In the genomic region with DNA sequence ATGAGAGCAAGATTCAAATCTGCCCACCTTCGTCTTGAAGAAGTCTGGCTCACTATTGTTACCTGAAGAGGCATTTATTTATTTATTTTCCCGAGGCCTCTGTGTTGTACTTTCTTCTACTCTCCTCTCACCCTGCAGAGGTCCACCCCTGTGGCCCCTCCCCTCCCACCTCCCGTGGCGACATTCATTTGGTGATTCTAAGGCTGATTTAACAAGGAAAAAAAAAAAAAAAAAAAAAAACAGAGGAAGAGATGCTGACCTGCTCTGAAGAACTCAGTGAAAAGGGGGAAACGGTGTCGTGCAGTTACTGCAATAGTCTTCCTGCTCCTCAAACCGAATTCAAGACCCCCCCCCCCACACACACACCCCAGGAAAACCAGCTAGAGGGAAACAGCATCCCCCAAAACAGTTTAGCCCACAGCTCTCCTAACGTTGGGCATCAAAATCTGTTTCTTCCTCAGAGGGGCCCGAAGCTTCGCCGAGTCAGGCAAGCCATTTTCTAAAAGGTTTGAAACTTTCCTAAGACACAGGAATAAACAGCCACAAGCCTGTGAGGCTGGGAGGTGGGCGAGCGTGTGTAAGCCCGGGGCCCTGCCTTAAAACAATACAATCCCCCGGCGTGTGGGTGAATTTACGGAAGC, we compare ENCODE assay signal across 9 mouse cellular contexts. TPM values are rescaled to one million over a fixed set of nuclear protein-coding genes. Genes with fewer than 3 reads are reported as not detected.
DNase-seq lines count a peak whose midpoint lies in the region; ATAC-seq and TF ChIP-seq lines count a peak whose summit lies in the region.
"Had no signal": no experiment of that assay in that cellular context is flagged by ENCODE, and none has a peak within 500 bp of the region (broad histone marks: within the 10 kb centered on the region; RNA-seq: fewer than 3 reads in every experiment).

No protein-coding gene starts in this region.

- peak overlapping the region; percentile 100 for H3K4me2 ChIP-seq in stomach, postnatal 0 days (replicated peaks; ENCODE audit: low read depth)

- no peak for TF ChIP-seq EP300 in stomach, postnatal 0 days (optimal IDR thresholded peaks at IDR 0.05)

- WGBS in thymus, adult 2 months, result 2% methylated on average over 17 of the region's 17 CpGs
- WGBS in stomach, postnatal 0 days, result 3% methylated on average over 17 of the region's 17 CpGs

- no peaks in the 10 kb centered on the region for H3K36me3 ChIP-seq in thymus, adult 2 months (ENCODE audit: control insufficient read depth, insufficient read depth, low read length)
- no peaks in the 10 kb centered on the region for H3K36me3 ChIP-seq in stomach, postnatal 0 days (ENCODE audit: control insufficient read depth, insufficient read depth, low read length)

- H3K4me1 ChIP-seq in thymus, adult 2 months (replicated peaks; ENCODE audit: control insufficient read depth, insufficient read depth, low read length), result peaks cover 25% of the 10 kb centered on the region
- no peaks in the 10 kb centered on the region for H3K4me1 ChIP-seq in stomach, postnatal 0 days (replicated peaks; ENCODE audit: control insufficient read depth, insufficient read depth)

- H3K9me3 ChIP-seq in stomach, postnatal 0 days (ENCODE audit: control insufficient read depth, low read length), result no peaks in the 10 kb centered on the region

- H3K27ac ChIP-seq in thymus, adult 2 months (ENCODE audit: control insufficient read depth, insufficient read depth, low read length), result no peak overlapping the region
- peak overlapping the region; percentile 92 for H3K27ac ChIP-seq in stomach, postnatal 0 days (replicated peaks)

- no peak for ATAC-seq in stomach, postnatal 0 days (ENCODE audit: low FRiP score, low TSS enrichment)

- TF ChIP-seq POLR2A in thymus, adult 2 months (IDR thresholded peaks at IDR 0.05; ENCODE audit: control insufficient read depth, extremely low read depth, insufficient read depth, low read length, poor library complexity), result no peak

- peaks cover 24% of the 10 kb centered on the region for H3K27me3 ChIP-seq in thymus, adult 2 months (ENCODE audit: control insufficient read depth, insufficient read depth, low read length)
- no peaks in the 10 kb centered on the region for H3K27me3 ChIP-seq in stomach, postnatal 0 days (ENCODE audit: control insufficient read depth, insufficient read depth, low read length)

- H3K9ac ChIP-seq in stomach, postnatal 0 days (ENCODE audit: low read length), result peak overlapping the region; percentile 76

- peak overlapping the region; percentile 69 for H3K4me3 ChIP-seq in thymus, adult 2 months (ENCODE audit: control insufficient read depth, insufficient read depth, low read length)
- H3K4me3 ChIP-seq in stomach, postnatal 0 days (ENCODE audit: low read depth, low read length), result peak overlapping the region; percentile 69

- DNase-seq in embryo, embryonic 11 days, result peak; percentile 47
- no peak for DNase-seq in embryo, embryonic 9.5 days (ENCODE audit: extremely low spot score)
- DNase-seq in thymus, adult 2 months, result no peak
- no peak for DNase-seq in thymus, adult 18-20 months
- DNase-seq in liver, result peak; percentile 30
- no peak for DNase-seq in stomach, postnatal 0 days (ENCODE audit: low spot score)
- DNase-seq in ovary, postnatal 10 days (ENCODE audit: low spot score), result no peak
- no peak for DNase-seq in gastrocnemius, adult 18-20 months (ENCODE audit: low spot score)

- no peak for TF ChIP-seq CTCF in thymus, adult 2 months (IDR thresholded peaks at IDR 0.05; ENCODE audit: borderline replicate concordance, control insufficient read depth, extremely low read depth, insufficient read depth, low read length, poor library complexity)
- no peak for TF ChIP-seq CTCF in stomach, postnatal 0 days (IDR thresholded peaks at IDR 0.05; ENCODE audit: low read depth)

RNA-seq across cellular contexts. Expression of gene A830031A19Rik, which starts 0.8 kb away (rescaled TPM):
- polyA plus RNA-seq in thymus, adult 2 months (2012; rRNA removed), result not detected in 2 replicates
- polyA plus RNA-seq in stomach, postnatal 0 days (2015; fragmentation: Nextera tagmentation; extraction: Ambion mirVana), result 0.27 TPM in 1 of 2 replicates, not detected in the other
- total RNA-seq in gastrocnemius, adult 18-20 months (2021), result not detected
- polyA plus RNA-seq: C2C12 had no signal

RNA-seq across cellular contexts. Expression of gene Bcl11a, which starts 2.2 kb away (rescaled TPM):
- polyA plus RNA-seq in thymus, adult 2 months (2012; rRNA removed), result 2.7 and 2.8 TPM in 2 replicates
- 10.5 and 11.7 TPM in 2 replicates for polyA plus RNA-seq in stomach, postnatal 0 days (2015; fragmentation: Nextera tagmentation; extraction: Ambion mirVana)
- under 1 TPM in 1 of 2 experiments, not detected in 1; 0.05 TPM for total RNA-seq in gastrocnemius, adult 18-20 months (2021)
- polyA plus RNA-seq: C2C12 had no signal

Comparison
In these comparisons a context has a peak if more than half of its experiments do, and no peak if none do; other contexts are left out.
1. DNase-seq: peak in embryo, embryonic 11 days (single experiment) and liver (single experiment); none in embryo, embryonic 9.5 days (single experiment), thymus, adult 2 months (single experiment), thymus, adult 18-20 months (0 of 2), stomach, postnatal 0 days (single experiment), ovary, postnatal 10 days (single experiment) and gastrocnemius, adult 18-20 months (single experiment).